Mouse (Mus musculus) neural tube, embryonic 15.5 days (tissue): ENCODE results near the gene Irgq. TPM values are rescaled to one million over a fixed set of nuclear protein-coding genes. Genes with fewer than 3 reads are reported as not detected.

ENCODE experiments used
- ATAC-seq: fragments of 200-750 bp; cut with Nextera tagmentation; 2 replicates; pipeline ENCODE4 v1.8.0; 2017; ENCODE audit warnings: mild to moderate bottlenecking, moderate TSS enrichment, moderate library complexity; ENCODE audit not compliant: low FRiP score
- H3K27ac ChIP-seq: fragments of 300-500 bp; sonication (generic); replicated peaks from 2 replicates; pipeline ENCODE4 v1.5.1; 2015; ENCODE audit warnings: mild to moderate bottlenecking, inconsistent platforms
- H3K27me3 ChIP-seq: fragments of 300-500 bp; sonication (generic); replicated peaks from 2 replicates; pipeline ENCODE4 v1.6.1; 2015; ENCODE audit warnings: inconsistent platforms
- H3K36me3 ChIP-seq: fragments of 300-500 bp; sonication (generic); 2 replicates; pipeline ENCODE4 v1.6.1; 2015; ENCODE audit warnings: inconsistent platforms
- H3K4me1 ChIP-seq: fragments of 300-500 bp; sonication (generic); 2 replicates; pipeline ENCODE4 v1.6.1; 2015; ENCODE audit warnings: inconsistent platforms
- H3K4me2 ChIP-seq: fragments of 300-500 bp; sonication (generic); 2 replicates; pipeline ENCODE4 v1.6.1; 2015; ENCODE audit warnings: inconsistent platforms, mild to moderate bottlenecking, moderate library complexity
- H3K4me3 ChIP-seq: fragments of 300-500 bp; sonication (generic); replicated peaks from 2 replicates; pipeline ENCODE4 v1.5.1; 2015; ENCODE audit warnings: mild to moderate bottlenecking, inconsistent platforms
- H3K9ac ChIP-seq: fragments of 300-500 bp; sonication (generic); replicated peaks from 2 replicates; pipeline ENCODE4 v1.6.1; 2015; ENCODE audit warnings: mild to moderate bottlenecking, inconsistent platforms
- H3K9me3 ChIP-seq: fragments of 300-500 bp; sonication (generic); replicated peaks from 2 replicates; pipeline ENCODE4 v1.6.1; 2016; ENCODE audit warnings: inconsistent platforms
- WGBS: fragments of 180-500 bp; shearing (Covaris S2); methylation state at CpG from one replicate; pipeline ENCODE4 v1.1.7; 2015; ENCODE audit warnings: mixed read lengths; 5-methylcytosine and 5-hydroxymethylcytosine counted together
- polyA plus RNA-seq: library from polyadenylated mRNA; unstranded; fragments of >200 nt; fragmentation: Nextera tagmentation; extraction: Ambion mirVana; gene quantifications from 2 replicates; pipeline ENCODE4 v1.2.1, GENCODE M21; 2015

The Irgq gene
- polyA plus RNA-seq, 1 experiment from 2014 or later = 21.1 TPM

DNA sequence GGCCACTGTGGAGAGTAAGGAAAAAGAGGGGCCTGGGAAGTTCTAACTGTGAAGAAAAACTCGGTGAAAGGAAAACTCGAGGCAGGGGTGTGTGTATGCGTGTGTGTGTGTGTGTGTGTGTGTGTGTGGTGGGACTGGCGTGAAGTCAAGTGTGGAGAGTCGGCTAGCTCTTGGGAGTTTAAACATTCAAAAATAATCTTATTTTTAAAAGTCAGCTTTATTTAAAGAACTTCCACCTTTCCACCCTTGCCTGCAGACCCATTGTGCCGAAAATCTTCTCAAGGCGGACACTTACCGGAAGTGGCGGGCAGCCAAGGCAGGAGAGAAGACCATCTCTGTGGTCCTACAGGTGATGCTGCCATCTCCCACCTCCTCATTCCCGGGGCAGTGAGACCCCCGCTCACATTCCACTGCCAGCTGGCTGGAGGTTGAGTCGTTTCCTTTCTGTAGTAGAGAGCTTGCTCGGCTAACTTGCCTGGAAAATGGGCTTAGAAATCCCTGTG, 17.1 kb downstream of the Irgq start:
- peak; percentile 12; the same call in 1 of the 2 replicates for ATAC-seq

GRCm38 (mm10) chr7:24551985-24552759, 21.7 kb downstream of the Irgq start:
- Histone ChIP-seq H3K9me3 (no peaks in the 10 kb centered on the region), H3K27ac (no peak overlapping the region), H3K4me1 (peaks cover 11% of the 10 kb centered on the region), H3K4me3 (no peak overlapping the region), H3K27me3 (no peaks in the 10 kb centered on the region), H3K4me2 (no peak overlapping the region), H3K36me3 (peaks cover 40% of the 10 kb centered on the region), H3K9ac (no peak overlapping the region)
- no peak for ATAC-seq
- WGBS = 85% methylated on average over 12 of the region's 12 CpGs

More for the DNA sequence above, 17.1 kb downstream of the Irgq start:
- Histone ChIP-seq H3K9me3 (no peaks in the 10 kb centered on the region), H3K4me3 (peak overlapping the region; percentile 85), H3K4me1 (peaks cover 17% of the 10 kb centered on the region), H3K4me2 (peak overlapping the region; percentile 77), H3K27me3 (no peaks in the 10 kb centered on the region), H3K9ac (peak overlapping the region; percentile 79), H3K27ac (peak overlapping the region; percentile 73; the same call in 1 of the 2 replicates), H3K36me3 (peaks cover 25% of the 10 kb centered on the region)
- 31% methylated on average over 13 of the region's 13 CpGs for WGBS

DNA sequence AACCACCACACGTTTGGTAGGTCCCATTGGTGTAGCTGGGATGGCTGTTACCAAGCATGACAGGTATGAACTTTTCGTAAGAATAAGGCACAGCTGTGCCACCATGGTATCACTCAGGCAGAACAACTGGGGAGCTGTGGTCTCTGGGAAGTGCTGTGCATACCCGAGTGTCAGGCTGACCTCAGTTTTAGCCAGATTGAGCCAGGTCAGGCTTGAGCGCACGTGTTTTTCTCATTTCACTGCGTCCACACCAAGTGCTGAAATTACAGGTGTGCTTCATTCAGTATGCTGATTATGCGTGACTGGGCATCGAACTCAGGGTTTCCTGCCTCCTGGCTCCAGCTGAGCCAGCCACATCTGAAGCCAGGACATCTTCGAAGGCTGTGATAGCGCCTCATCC, 25.3 kb downstream of the Irgq start:
- Histone ChIP-seq H3K9me3 (no peaks in the 10 kb centered on the region), H3K4me2 (no peak overlapping the region), H3K4me1 (no peaks in the 10 kb centered on the region), H3K36me3 (peaks cover 36% of the 10 kb centered on the region), H3K4me3 (no peak overlapping the region), H3K9ac (no peak overlapping the region), H3K27ac (no peak overlapping the region), H3K27me3 (no peaks in the 10 kb centered on the region)
- ATAC-seq = no peak
- WGBS = 95% methylated on average over 10 of the region's 10 CpGs

- 95% methylated on average over 4 of the region's 4 CpGs for WGBS
- no peak overlapping the region for H3K27ac ChIP-seq
- no peak for ATAC-seq
These were observed 31.0 kb downstream of the Irgq start for GRCm38 (mm10) chr7:24561450-24561849.

DNA sequence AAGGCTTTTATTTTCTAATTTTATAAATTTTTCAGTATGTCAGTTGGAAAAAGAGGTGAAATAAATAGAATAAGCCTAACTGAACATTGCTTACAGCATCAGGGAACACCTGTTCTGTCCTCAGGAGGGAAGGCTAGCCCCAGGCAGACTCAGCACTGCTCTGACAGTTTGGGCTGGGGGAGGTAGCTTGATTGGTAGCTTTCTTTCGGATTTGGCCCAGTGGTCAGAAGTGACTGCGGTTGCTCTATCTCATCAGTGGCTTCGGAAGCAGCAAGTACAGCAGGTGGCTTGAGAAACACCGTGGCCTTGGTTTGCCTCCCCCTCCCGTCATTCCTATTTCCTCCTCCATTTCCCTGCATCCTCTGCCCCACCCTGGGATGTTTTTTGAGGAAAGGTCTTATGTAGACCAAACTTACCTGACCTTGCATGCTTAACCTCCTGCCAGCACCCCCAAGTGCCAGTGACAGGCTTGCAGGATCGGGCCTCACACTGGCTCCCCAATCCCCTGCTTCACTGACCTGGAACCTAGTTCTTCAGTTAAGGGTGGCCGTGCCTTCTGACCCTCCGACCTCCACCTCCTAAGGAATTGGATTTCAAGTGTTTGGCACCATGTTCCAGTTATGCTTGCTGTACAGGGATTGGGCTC, 32.8 kb downstream of the Irgq start:
- 88% methylated on average over 8 of the region's 8 CpGs for WGBS
- H3K27me3 ChIP-seq = no peaks in the 10 kb centered on the region
- H3K4me1 ChIP-seq = no peaks in the 10 kb centered on the region
- H3K4me2 ChIP-seq = no peak overlapping the region
- no peaks in the 10 kb centered on the region for H3K9me3 ChIP-seq
- no peak for ATAC-seq
- H3K27ac ChIP-seq = no peak overlapping the region
- H3K36me3 ChIP-seq = peaks cover 44% of the 10 kb centered on the region
- no peak overlapping the region for H3K4me3 ChIP-seq
- H3K9ac ChIP-seq = no peak overlapping the region

More at GRCm38 (mm10) chr7:24561450-24561849, 31.0 kb downstream of the Irgq start:
- no peaks in the 10 kb centered on the region for H3K27me3 ChIP-seq
- H3K4me1 ChIP-seq = no peaks in the 10 kb centered on the region
- peaks cover 29% of the 10 kb centered on the region for H3K36me3 ChIP-seq
- no peaks in the 10 kb centered on the region for H3K9me3 ChIP-seq
- H3K9ac ChIP-seq = no peak overlapping the region
- no peak overlapping the region for H3K4me3 ChIP-seq
- no peak overlapping the region for H3K4me2 ChIP-seq

GRCm38 (mm10) chr7:24563837-24564206, 33.3 kb downstream of the Irgq start:
- Histone ChIP-seq H3K9ac (no peak overlapping the region), H3K4me3 (no peak overlapping the region), H3K27ac (no peak overlapping the region), H3K4me2 (no peak overlapping the region), H3K4me1 (no peaks in the 10 kb centered on the region), H3K9me3 (no peaks in the 10 kb centered on the region), H3K36me3 (peaks cover 49% of the 10 kb centered on the region), H3K27me3 (no peaks in the 10 kb centered on the region)
- 93% methylated on average over 4 of the region's 4 CpGs for WGBS
- no peak for ATAC-seq

- Histone ChIP-seq H3K4me2 (no peak overlapping the region), H3K27ac (no peak overlapping the region), H3K4me1 (no peaks in the 10 kb centered on the region), H3K27me3 (no peaks in the 10 kb centered on the region), H3K9me3 (no peaks in the 10 kb centered on the region), H3K4me3 (no peak overlapping the region), H3K36me3 (peaks cover 49% of the 10 kb centered on the region), H3K9ac (no peak overlapping the region)
- WGBS = 70% methylated on average over 6 of the region's 6 CpGs
- no peak for ATAC-seq
These were observed 34.2 kb downstream of the Irgq start for GRCm38 (mm10) chr7:24564607-24565265.

DNA sequence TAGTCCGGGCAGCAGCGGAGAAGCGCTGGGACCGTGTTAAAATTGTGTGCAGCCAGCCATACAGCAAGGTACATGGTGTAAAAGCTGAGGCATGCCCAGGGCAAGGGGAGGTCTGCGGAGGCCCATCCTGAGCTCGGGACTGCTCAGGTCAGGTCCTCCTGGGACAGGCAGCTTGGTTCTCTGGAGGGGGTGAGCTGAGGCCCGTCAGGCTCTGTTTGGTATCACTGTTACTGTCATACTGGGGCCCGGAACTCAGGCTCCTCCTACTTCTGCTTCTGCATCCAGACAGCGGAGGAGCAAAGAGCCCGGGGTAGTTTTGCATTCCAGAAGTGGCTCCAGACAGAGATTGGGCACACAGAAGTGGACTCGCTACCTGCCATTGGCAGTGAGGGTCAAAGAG, 35.1 kb downstream of the Irgq start:
- H3K9ac ChIP-seq = no peak overlapping the region
- H3K4me1 ChIP-seq = no peaks in the 10 kb centered on the region
- no peak overlapping the region for H3K27ac ChIP-seq
- no peaks in the 10 kb centered on the region for H3K27me3 ChIP-seq
- H3K9me3 ChIP-seq = no peaks in the 10 kb centered on the region
- no peak overlapping the region for H3K4me2 ChIP-seq
- H3K4me3 ChIP-seq = no peak overlapping the region
- no peak for ATAC-seq
- WGBS = 94% methylated on average over 11 of the region's 11 CpGs
- H3K36me3 ChIP-seq = peaks cover 44% of the 10 kb centered on the region

DNA sequence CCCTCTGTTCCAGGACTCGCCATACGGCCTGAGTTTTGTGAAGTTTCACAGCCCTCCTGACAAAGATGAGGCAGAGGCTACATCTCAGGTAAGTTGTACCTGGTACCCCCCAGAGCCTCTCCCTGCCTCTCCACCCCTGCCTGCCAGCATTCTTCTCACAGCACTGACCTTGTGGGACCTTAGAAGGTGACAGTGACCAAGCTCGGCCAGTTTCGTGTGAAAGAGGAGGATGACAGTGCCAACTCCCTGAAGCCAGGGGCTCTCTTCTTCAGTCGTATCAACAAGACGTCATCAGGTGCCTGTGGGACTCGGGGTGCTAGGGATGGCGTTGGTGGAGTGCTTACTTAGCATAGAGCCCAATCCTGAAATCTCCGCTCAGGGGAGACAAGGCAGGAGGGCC, 35.7 kb downstream of the Irgq start:
- WGBS = 96% methylated on average over 9 of the region's 9 CpGs
- Histone ChIP-seq H3K9ac (no peak overlapping the region), H3K9me3 (no peaks in the 10 kb centered on the region), H3K4me2 (no peak overlapping the region), H3K27me3 (no peaks in the 10 kb centered on the region), H3K4me1 (no peaks in the 10 kb centered on the region), H3K27ac (no peak overlapping the region), H3K4me3 (no peak overlapping the region), H3K36me3 (peaks cover 40% of the 10 kb centered on the region)
- ATAC-seq = no peak

DNA sequence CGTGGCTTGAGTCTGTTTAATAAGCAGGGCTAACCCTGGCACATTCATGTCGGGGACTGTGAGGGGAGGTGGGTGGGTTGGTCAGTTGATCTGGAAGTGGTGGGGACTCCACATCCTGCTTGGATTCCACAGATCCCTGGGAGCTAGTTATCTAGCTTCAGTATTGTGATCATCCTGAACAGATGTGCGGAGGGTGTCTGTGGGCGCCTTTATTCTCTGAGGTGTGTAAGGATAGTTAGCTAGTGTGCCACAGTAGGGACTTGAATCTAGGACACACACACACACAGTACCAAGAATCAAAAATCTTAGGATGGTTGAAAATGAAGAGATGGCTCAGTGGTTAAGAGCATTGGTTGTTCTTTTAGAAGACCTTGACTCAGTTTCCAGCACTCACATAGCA, 38.0 kb downstream of the Irgq start:
- Histone ChIP-seq H3K4me3 (no peak overlapping the region), H3K9ac (no peak overlapping the region), H3K27ac (no peak overlapping the region), H3K27me3 (no peaks in the 10 kb centered on the region), H3K4me1 (no peaks in the 10 kb centered on the region), H3K36me3 (peaks cover 31% of the 10 kb centered on the region), H3K4me2 (no peak overlapping the region), H3K9me3 (no peaks in the 10 kb centered on the region)
- 91% methylated on average over 4 of the region's 4 CpGs for WGBS
- ATAC-seq = no peak

GRCm38 (mm10) chr7:24571071-24571470, 40.6 kb downstream of the Irgq start:
- H3K9ac ChIP-seq = no peak overlapping the region
- H3K9me3 ChIP-seq = no peaks in the 10 kb centered on the region
- no peak overlapping the region for H3K4me2 ChIP-seq
- WGBS = 90% methylated on average over 4 of the region's 4 CpGs
- no peak for ATAC-seq
- peaks cover 28% of the 10 kb centered on the region for H3K36me3 ChIP-seq
- H3K4me3 ChIP-seq = no peak overlapping the region
- H3K27me3 ChIP-seq = no peaks in the 10 kb centered on the region
- no peak overlapping the region for H3K27ac ChIP-seq
- H3K4me1 ChIP-seq = no peaks in the 10 kb centered on the region
